8 mouse cellular contexts compared by ENCODE assay signal in genomic region chr3:159724340-159725119, GRCm38 (mm10).
DNase-seq lines count a peak whose midpoint lies in the region.

No protein-coding gene starts in this region.

- peak; percentile 2 to 18 for DNase-seq in heart, adult 18-20 months
- DNase-seq in heart, adult 9 months (ENCODE audit: low spot score in 2 of 2): no peak
- DNase-seq in CD4-positive, CD25-positive, alpha-beta regulatory T cell, adult 2 months (ENCODE audit: low read depth, low spot score): peak; percentile 5
- peak; percentile 74 for DNase-seq in embryo, embryonic 10 days (ENCODE audit: low spot score)
- peak; percentile 8 for DNase-seq in kidney, adult 18-20 months
- peak; percentile 35 for DNase-seq in mesoderm, embryonic 11.5 days (ENCODE audit: low read depth, low spot score)
- no peak for DNase-seq in c-Kit-positive CD71-positive TER-119-positive erythroid progenitor cells, embryonic 14.5 days (ENCODE audit: low spot score)
- DNase-seq in frontal cortex, postnatal 10 days (ENCODE audit: low spot score in 2 of 2): no peak

Comparison
In these comparisons a context has a peak if more than half of its experiments do, and no peak if none do; other contexts are left out.
1. DNase-seq: peak in heart, adult 18-20 months (2 of 2), CD4-positive, CD25-positive, alpha-beta regulatory T cell, adult 2 months (single experiment), embryo, embryonic 10 days (single experiment), kidney, adult 18-20 months (single experiment) and mesoderm, embryonic 11.5 days (single experiment); none in heart, adult 9 months (0 of 2), c-Kit-positive CD71-positive TER-119-positive erythroid progenitor cells, embryonic 14.5 days (single experiment) and frontal cortex, postnatal 10 days (0 of 2).